ENCODE assay signal across 13 mouse cellular contexts in the genomic region with DNA sequence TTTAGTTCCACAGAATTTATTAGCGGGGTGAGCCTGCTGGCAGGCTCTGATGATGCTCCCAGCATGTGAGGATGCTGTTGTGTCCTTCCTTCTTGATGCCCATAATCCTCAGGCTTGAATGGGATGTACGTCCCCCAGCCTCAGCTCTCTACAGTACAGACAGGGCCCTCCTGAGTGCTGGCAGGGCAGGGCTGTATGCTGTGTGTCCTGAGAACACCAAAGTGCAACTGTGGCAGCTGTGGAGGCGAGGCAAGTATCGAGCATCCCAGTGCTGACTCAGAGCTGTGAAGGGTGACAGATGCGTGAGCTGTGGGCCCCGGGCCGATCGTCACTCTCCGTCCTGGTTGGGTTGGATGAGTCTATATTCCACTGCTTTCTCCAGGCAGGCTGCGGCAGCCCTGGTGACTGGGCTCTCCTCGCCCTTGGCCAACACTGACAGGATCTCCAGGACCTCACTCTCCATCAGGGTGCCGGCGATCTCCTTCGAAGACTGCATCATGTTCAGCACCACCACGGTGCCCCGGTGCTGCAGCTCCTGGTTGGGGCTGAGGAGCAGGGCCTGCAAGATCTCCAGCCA. TPM values are rescaled to one million over a fixed set of nuclear protein-coding genes. Genes with fewer than 3 reads are reported as not detected.
DNase-seq lines count a peak whose midpoint lies in the region; ATAC-seq and TF ChIP-seq lines count a peak whose summit lies in the region.
"Had no signal": no experiment of that assay in that cellular context is flagged by ENCODE, and none has a peak within 500 bp of the region (broad histone marks: within the 10 kb centered on the region; RNA-seq: fewer than 3 reads in every experiment).

No protein-coding gene starts in this region.

- H3K27me3 ChIP-seq in heart, embryonic 10.5 days (ENCODE audit: insufficient read depth, poor library complexity, severe bottlenecking), result no peaks in the 10 kb centered on the region
- H3K27me3 ChIP-seq in lung, embryonic 16.5 days (ENCODE audit: control insufficient read depth, insufficient read depth, low read depth, low read length), result no peaks in the 10 kb centered on the region
- H3K27me3 ChIP-seq in embryonic facial prominence, embryonic 14.5 days (replicated peaks; ENCODE audit: control insufficient read depth, insufficient read depth, low read length), result no peaks in the 10 kb centered on the region
- no peaks in the 10 kb centered on the region for H3K27me3 ChIP-seq in liver, postnatal 0 days (ENCODE audit: insufficient read depth, low read length)
- H3K27me3 ChIP-seq: limb, embryonic 13.5 days had no signal

- H3K4me3 ChIP-seq in heart, embryonic 10.5 days, result no peak overlapping the region
- H3K4me3 ChIP-seq in lung, embryonic 16.5 days (ENCODE audit: low read length), result no peak overlapping the region
- H3K4me3 ChIP-seq in lung, adult 2 months (replicated peaks; ENCODE audit: extremely low read depth, low read depth, low read length), result no peak overlapping the region
- H3K4me3 ChIP-seq in embryonic facial prominence, embryonic 14.5 days (ENCODE audit: low read depth, low read length), result no peak overlapping the region
- H3K4me3 ChIP-seq in liver, postnatal 0 days (ENCODE audit: low read depth, low read length), result no peak overlapping the region

- no peak for DNase-seq in heart, embryonic 10.5 days (ENCODE audit: low spot score)
- no peak for DNase-seq in heart, adult 18-20 months
- DNase-seq in lung, adult 2 months, result no peak
- no peak for DNase-seq in embryonic facial prominence, embryonic 14.5 days (ENCODE audit: low spot score)
- DNase-seq in liver, postnatal 0 days, result no peak
- no peak for DNase-seq in gastrocnemius, postnatal 14 days
- no peak for DNase-seq in kidney, postnatal 4 days
- DNase-seq: adrenal gland, postnatal 36 days; gastrocnemius, postnatal 10 days; kidney, postnatal 14 days; thymus, postnatal 4 days had no signal

- no peaks in the 10 kb centered on the region for H3K9me3 ChIP-seq in heart, embryonic 10.5 days
- no peaks in the 10 kb centered on the region for H3K9me3 ChIP-seq in lung, embryonic 16.5 days (ENCODE audit: control insufficient read depth, low read length)
- H3K9me3 ChIP-seq in embryonic facial prominence, embryonic 14.5 days (ENCODE audit: control insufficient read depth, low read length), result no peaks in the 10 kb centered on the region
- no peaks in the 10 kb centered on the region for H3K9me3 ChIP-seq in liver, postnatal 0 days (ENCODE audit: low read length)
- H3K9me3 ChIP-seq: limb, embryonic 13.5 days had no signal

- H3K36me3 ChIP-seq in heart, embryonic 10.5 days, result peaks cover 63% of the 10 kb centered on the region
- peaks cover 36% of the 10 kb centered on the region for H3K36me3 ChIP-seq in lung, embryonic 16.5 days (ENCODE audit: control insufficient read depth, insufficient read depth, low read length)
- peaks cover 61% of the 10 kb centered on the region for H3K36me3 ChIP-seq in embryonic facial prominence, embryonic 14.5 days (ENCODE audit: control insufficient read depth, insufficient read depth, low read length)
- H3K36me3 ChIP-seq in liver, postnatal 0 days (replicated peaks; ENCODE audit: insufficient read depth, low read length), result peaks cover 33% of the 10 kb centered on the region

- no peak for TF ChIP-seq POLR2A in lung, adult 2 months (IDR thresholded peaks at IDR 0.05; ENCODE audit: borderline replicate concordance, extremely low read depth, low read depth, low read length)

- no peak overlapping the region for H3K9ac ChIP-seq in lung, embryonic 16.5 days (ENCODE audit: low read length)
- H3K9ac ChIP-seq in embryonic facial prominence, embryonic 14.5 days (ENCODE audit: low read depth, low read length), result no peak overlapping the region
- H3K9ac ChIP-seq in liver, postnatal 0 days (replicated peaks), result no peak overlapping the region
- H3K9ac ChIP-seq: limb, embryonic 13.5 days had no signal

- H3K4me2 ChIP-seq in lung, embryonic 16.5 days (ENCODE audit: low read depth, low read length), result no peak overlapping the region
- H3K4me2 ChIP-seq in embryonic facial prominence, embryonic 14.5 days (ENCODE audit: low read depth, low read length), result no peak overlapping the region
- H3K4me2 ChIP-seq in liver, postnatal 0 days (ENCODE audit: low read depth, low read length), result no peak overlapping the region

- no peak for TF ChIP-seq CTCF in lung, adult 2 months (IDR thresholded peaks at IDR 0.05; ENCODE audit: insufficient read depth, low read length)
- no peak for TF ChIP-seq CTCF in liver, postnatal 0 days (IDR thresholded peaks at IDR 0.05; ENCODE audit: low read depth)

- peak overlapping the region; percentile 53 for H3K27ac ChIP-seq in heart, embryonic 10.5 days
- peak overlapping the region; percentile 30; the same call in 1 of the 2 replicates for H3K27ac ChIP-seq in lung, embryonic 16.5 days (ENCODE audit: low read length)
- H3K27ac ChIP-seq in embryonic facial prominence, embryonic 14.5 days (replicated peaks; ENCODE audit: low read depth, low read length), result peak overlapping the region; percentile 52; the same call in 1 of the 2 replicates
- H3K27ac ChIP-seq in liver, postnatal 0 days (ENCODE audit: low read depth), result peak overlapping the region; percentile 81; the same call in 1 of the 2 replicates
- H3K27ac ChIP-seq: limb, embryonic 13.5 days had no signal

- WGBS in heart, embryonic 10.5 days, result 95% methylated on average over 16 of the region's 16 CpGs
- 93% methylated on average over 16 of the region's 16 CpGs for WGBS in lung, embryonic 16.5 days
- 91% methylated on average over 16 of the region's 16 CpGs for WGBS in lung, adult 2 months
- WGBS in embryonic facial prominence, embryonic 14.5 days, result 90% methylated on average over 12 of the region's 16 CpGs
- WGBS in liver, postnatal 0 days (ENCODE audit: insufficient replicate concordance), result 93% methylated on average over 16 of the region's 16 CpGs

- no peak for TF ChIP-seq EP300 in liver, postnatal 0 days (IDR thresholded peaks at IDR 0.05; ENCODE audit: low read depth)

- intact Hi-C loops in gastrocnemius, postnatal 14 days (cut with DNase I; ENCODE audit: low total_unique reads), result no loop called here

- ATAC-seq in lung, embryonic 16.5 days (ENCODE audit: low read depth), result no peak
- ATAC-seq in embryonic facial prominence, embryonic 14.5 days (ENCODE audit: low read depth), result no peak
- no peak for ATAC-seq in liver, postnatal 0 days

- peaks cover 15% of the 10 kb centered on the region for H3K4me1 ChIP-seq in heart, embryonic 10.5 days
- peaks cover 9% of the 10 kb centered on the region for H3K4me1 ChIP-seq in lung, embryonic 16.5 days (replicated peaks; ENCODE audit: control insufficient read depth, insufficient read depth, low read length)
- peaks cover 3% of the 10 kb centered on the region; the same call in 1 of the 2 replicates for H3K4me1 ChIP-seq in lung, adult 2 months (ENCODE audit: control insufficient read depth, insufficient read depth, low read length)
- peaks cover 9% of the 10 kb centered on the region for H3K4me1 ChIP-seq in embryonic facial prominence, embryonic 14.5 days (ENCODE audit: control insufficient read depth, insufficient read depth, low read length)
- H3K4me1 ChIP-seq in liver, postnatal 0 days (ENCODE audit: insufficient read depth), result peaks cover 12% of the 10 kb centered on the region

RNA-seq across cellular contexts. Expression of a gene that starts 1.1 kb away (rescaled TPM):
- 9.8 and 10.3 TPM in 2 replicates for polyA plus RNA-seq in heart, embryonic 10.5 days (2016; fragmentation: Nextera tagmentation; extraction: Ambion mirVana)
- total RNA-seq in heart, adult 18-20 months (2021), result 1 to 10 TPM; 4.7 to 6.8 TPM
- 7.2 and 8.9 TPM in 2 replicates for polyA plus RNA-seq in lung, embryonic 16.5 days (2015; fragmentation: Nextera tagmentation; extraction: Ambion mirVana)
- 10.8 and 12.2 TPM in 2 replicates for polyA plus RNA-seq in lung, adult 2 months (2012; rRNA removed)
- polyA plus RNA-seq in embryonic facial prominence, embryonic 14.5 days (2014; fragmentation: Nextera tagmentation; extraction: Ambion mirVana), result 6.8 and 8.4 TPM in 2 replicates
- 1.2 and 1.6 TPM in 2 replicates for polyA plus RNA-seq in liver, postnatal 0 days (2015; fragmentation: Nextera tagmentation; extraction: Ambion mirVana)
- total RNA-seq in gastrocnemius, postnatal 14 days (2021), result 1 to 10 TPM; 7.5 to 9.6 TPM

RNA-seq across cellular contexts. Expression of a gene that starts 15.4 kb away (rescaled TPM):
- polyA plus RNA-seq in heart, embryonic 10.5 days (2016; fragmentation: Nextera tagmentation; extraction: Ambion mirVana), result 24.3 and 34.2 TPM in 2 replicates
- total RNA-seq in heart, adult 18-20 months (2021), result 10 to 100 TPM; 15.8 to 16.0 TPM
- 40.8 and 42.3 TPM in 2 replicates for polyA plus RNA-seq in lung, embryonic 16.5 days (2015; fragmentation: Nextera tagmentation; extraction: Ambion mirVana)
- 102 and 105 TPM in 2 replicates for polyA plus RNA-seq in lung, adult 2 months (2012; rRNA removed)
- 34.1 and 39.7 TPM in 2 replicates for polyA plus RNA-seq in embryonic facial prominence, embryonic 14.5 days (2014; fragmentation: Nextera tagmentation; extraction: Ambion mirVana)
- 4.9 and 7.2 TPM in 2 replicates for polyA plus RNA-seq in liver, postnatal 0 days (2015; fragmentation: Nextera tagmentation; extraction: Ambion mirVana)
- total RNA-seq in gastrocnemius, postnatal 14 days (2021), result 10 to 100 TPM; 11.7 to 12.1 TPM

RNA-seq across cellular contexts. Expression of a gene that starts 17.5 kb away (rescaled TPM):
- 18.3 and 18.4 TPM in 2 replicates for polyA plus RNA-seq in heart, embryonic 10.5 days (2016; fragmentation: Nextera tagmentation; extraction: Ambion mirVana)
- 10 to 100 TPM; 32.4 to 35.5 TPM for total RNA-seq in heart, adult 18-20 months (2021)
- polyA plus RNA-seq in lung, embryonic 16.5 days (2015; fragmentation: Nextera tagmentation; extraction: Ambion mirVana), result 20.9 and 21.9 TPM in 2 replicates
- polyA plus RNA-seq in lung, adult 2 months (2012; rRNA removed), result 20.4 and 26.9 TPM in 2 replicates
- 19.6 and 22.8 TPM in 2 replicates for polyA plus RNA-seq in embryonic facial prominence, embryonic 14.5 days (2014; fragmentation: Nextera tagmentation; extraction: Ambion mirVana)
- 3.1 TPM in 2 replicates for polyA plus RNA-seq in liver, postnatal 0 days (2015; fragmentation: Nextera tagmentation; extraction: Ambion mirVana)
- 10 to 100 TPM; 34.3 to 37.2 TPM for total RNA-seq in gastrocnemius, postnatal 14 days (2021)

RNA-seq across cellular contexts. Expression of a gene that starts 31.1 kb away (rescaled TPM):
- polyA plus RNA-seq in heart, embryonic 10.5 days (2016; fragmentation: Nextera tagmentation; extraction: Ambion mirVana), result 153 and 163 TPM in 2 replicates
- 1 to 10 TPM in 1 of 2 experiments, under 1 TPM in 1; 0.87 to 2.2 TPM for total RNA-seq in heart, adult 18-20 months (2021)
- 166 and 182 TPM in 2 replicates for polyA plus RNA-seq in lung, embryonic 16.5 days (2015; fragmentation: Nextera tagmentation; extraction: Ambion mirVana)
- 2.0 and 5.2 TPM in 2 replicates for polyA plus RNA-seq in lung, adult 2 months (2012; rRNA removed)
- polyA plus RNA-seq in embryonic facial prominence, embryonic 14.5 days (2014; fragmentation: Nextera tagmentation; extraction: Ambion mirVana), result 108 and 118 TPM in 2 replicates
- polyA plus RNA-seq in liver, postnatal 0 days (2015; fragmentation: Nextera tagmentation; extraction: Ambion mirVana), result 48.3 and 57.6 TPM in 2 replicates
- 1 to 10 TPM; 7.6 to 8.8 TPM for total RNA-seq in gastrocnemius, postnatal 14 days (2021)

RNA-seq across cellular contexts. Expression of a gene that starts 45.8 kb away (rescaled TPM):
- 20.0 and 20.9 TPM in 2 replicates for polyA plus RNA-seq in heart, embryonic 10.5 days (2016; fragmentation: Nextera tagmentation; extraction: Ambion mirVana)
- 10 to 100 TPM; 54.6 to 55.7 TPM for total RNA-seq in heart, adult 18-20 months (2021)
- polyA plus RNA-seq in lung, embryonic 16.5 days (2015; fragmentation: Nextera tagmentation; extraction: Ambion mirVana), result 20.4 and 21.1 TPM in 2 replicates
- 93.7 and 96.3 TPM in 2 replicates for polyA plus RNA-seq in lung, adult 2 months (2012; rRNA removed)
- polyA plus RNA-seq in embryonic facial prominence, embryonic 14.5 days (2014; fragmentation: Nextera tagmentation; extraction: Ambion mirVana), result 15.7 and 19.3 TPM in 2 replicates
- 2.1 and 2.2 TPM in 2 replicates for polyA plus RNA-seq in liver, postnatal 0 days (2015; fragmentation: Nextera tagmentation; extraction: Ambion mirVana)
- total RNA-seq in gastrocnemius, postnatal 14 days (2021), result 10 to 100 TPM; 96.8 to 97.0 TPM

Comparison
In these comparisons a context has a peak if more than half of its experiments do, and no peak if none do; other contexts are left out.
1. H3K27ac ChIP-seq: peak in every context shown above with its lines; median percentile 81 in liver, postnatal 0 days; 53 in heart, embryonic 10.5 days; 52 in embryonic facial prominence, embryonic 14.5 days; 30 in lung, embryonic 16.5 days.